Mouse (Mus musculus): ENCODE results near the gene Grm6.

Grm6 gene

DNA sequence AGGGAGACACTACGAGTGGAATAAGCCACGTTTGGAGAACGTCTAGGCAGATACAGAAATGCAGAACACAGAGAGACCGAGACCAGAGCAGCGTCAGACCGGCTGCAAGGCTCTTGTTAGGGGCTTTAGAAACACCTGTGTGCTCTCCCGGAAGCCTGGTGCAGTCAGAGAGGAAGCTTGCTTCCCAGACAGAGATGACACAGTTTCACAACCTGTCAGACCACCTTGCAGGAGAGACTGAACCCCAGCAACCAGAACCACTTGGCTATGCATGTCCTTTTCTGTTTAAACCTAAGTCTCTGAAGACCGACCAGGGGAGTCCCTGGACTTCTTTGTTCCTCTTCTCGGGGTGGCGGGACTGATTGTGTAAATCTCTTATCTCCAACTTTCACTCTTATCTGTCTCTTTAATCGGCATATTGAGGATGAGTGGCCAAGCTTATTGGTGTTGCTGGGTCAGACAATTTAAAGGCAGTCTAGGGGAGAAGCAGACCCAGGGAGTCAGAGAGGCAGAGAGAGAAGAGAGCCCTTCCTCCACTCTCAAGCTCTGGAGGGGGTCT lies at the start of gene Grm6:
Gene Grm6 (plus strand): TSS at position 509 of the 559 bp plus-strand sequence.
- DNase-seq (ENCODE audit: low spot score), result no peak

DNA sequence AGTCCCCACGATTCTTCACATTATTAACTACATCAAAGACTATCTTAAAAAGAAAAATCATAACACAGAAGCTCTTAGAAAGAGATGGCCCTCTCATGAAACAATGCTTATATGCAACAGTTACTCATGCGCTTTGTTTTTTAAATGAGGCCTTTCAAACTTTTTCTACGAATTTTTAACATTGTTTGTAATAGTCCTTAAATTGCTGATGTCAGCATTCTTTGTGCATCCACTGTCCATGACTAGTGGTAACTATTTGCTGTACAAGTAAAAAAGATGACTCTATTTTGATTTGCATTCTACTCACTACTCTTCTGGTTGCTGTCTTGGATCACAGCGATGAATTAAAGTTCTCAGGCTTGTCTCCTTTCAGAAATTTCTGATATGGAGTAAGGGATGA lies 36.3 kb upstream of the Grm6 start:
- DNase-seq (ENCODE audit: low spot score), result no peak

DNA sequence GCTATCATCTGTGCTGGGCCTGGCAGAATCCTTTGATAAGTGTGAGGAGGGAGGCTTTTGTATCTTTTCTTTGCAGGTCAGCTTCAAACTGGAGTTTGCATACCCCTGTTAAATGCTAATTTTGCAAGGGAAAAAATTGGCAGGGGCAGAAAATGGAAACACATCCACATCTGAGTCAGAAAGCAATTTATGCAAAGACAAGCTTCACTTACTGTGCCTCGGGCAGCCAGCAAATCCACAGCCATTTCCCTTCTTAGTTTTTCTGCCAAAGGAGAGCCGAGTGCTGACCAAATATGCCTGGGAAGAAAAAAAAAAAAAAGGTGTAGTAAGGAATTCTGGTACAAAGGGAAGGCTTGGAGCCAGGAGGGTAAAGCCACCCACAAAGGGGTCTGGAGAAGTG lies 24.3 kb upstream of the Grm6 start:
- no peak for DNase-seq (ENCODE audit: low spot score)

DNA sequence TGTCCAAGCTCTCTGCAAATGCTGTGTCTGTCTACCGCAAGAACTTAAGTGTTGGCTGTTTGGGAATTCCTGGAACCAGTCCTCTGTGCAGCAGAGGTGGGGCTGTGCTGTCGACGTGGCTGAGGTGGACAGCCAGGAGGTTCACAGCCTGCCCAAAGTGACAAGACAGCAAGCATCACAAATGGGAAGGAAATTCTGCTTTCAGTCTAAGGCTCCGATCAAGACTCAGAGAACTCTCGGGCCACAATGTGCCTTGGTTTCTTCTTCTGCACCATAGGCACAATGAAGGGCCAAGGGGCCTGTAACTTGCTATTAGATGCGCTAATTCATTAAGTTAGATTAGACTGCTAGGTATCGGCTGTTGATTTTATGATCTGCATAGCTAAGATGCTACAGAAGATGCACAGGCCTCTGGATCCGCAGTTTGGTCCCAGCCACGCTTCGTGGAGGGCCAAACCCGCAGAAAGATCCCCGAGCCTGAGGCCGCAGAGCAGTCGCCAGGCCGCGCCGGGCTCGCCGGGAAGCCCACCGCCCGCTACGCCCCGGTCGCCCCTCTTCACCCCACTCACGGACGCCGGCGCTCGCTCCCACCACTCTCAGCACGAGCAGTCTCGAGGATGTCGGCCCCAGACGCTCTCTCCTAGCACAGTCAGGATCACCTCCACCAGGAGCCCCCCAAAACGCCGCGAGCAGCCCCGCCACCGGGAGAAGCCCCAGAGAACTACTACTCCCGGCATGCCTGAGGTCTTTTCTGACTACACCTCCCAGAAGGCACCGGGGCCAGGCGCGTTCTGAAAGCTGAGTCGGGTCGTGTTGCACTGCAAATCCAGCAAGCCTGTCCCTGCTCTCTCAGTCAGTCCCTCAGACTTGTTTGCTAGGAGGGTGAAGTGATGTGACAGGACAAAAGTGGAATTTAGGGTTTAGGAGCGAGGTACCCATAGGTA lies 23.2 kb upstream of the Grm6 start, which contains the start of gene Zfp354c:
Gene Zfp354c (minus strand): TSS at position 715 of the 944 bp plus-strand sequence.
- peak; percentile 68 for DNase-seq (ENCODE audit: low spot score)

DNA sequence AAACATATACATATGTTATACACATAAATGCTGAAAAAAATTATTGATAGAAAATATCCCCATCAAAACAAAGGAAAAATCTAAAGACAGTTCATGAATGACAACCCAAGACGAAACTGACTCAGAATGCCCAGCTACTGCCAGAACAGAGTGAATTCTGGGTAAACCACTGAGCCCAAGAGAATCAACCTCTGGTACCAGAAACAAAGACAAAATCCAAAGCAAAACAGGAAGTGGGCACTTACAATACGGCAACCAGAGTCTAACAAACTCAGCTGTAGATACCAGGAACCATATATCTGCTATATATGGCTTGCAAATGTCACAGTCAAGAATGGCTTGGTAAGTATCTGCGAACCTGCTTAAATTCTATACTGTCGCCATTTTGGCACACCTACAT lies 14.8 kb upstream of the Grm6 start:
- DNase-seq (ENCODE audit: low spot score), result no peak

DNA sequence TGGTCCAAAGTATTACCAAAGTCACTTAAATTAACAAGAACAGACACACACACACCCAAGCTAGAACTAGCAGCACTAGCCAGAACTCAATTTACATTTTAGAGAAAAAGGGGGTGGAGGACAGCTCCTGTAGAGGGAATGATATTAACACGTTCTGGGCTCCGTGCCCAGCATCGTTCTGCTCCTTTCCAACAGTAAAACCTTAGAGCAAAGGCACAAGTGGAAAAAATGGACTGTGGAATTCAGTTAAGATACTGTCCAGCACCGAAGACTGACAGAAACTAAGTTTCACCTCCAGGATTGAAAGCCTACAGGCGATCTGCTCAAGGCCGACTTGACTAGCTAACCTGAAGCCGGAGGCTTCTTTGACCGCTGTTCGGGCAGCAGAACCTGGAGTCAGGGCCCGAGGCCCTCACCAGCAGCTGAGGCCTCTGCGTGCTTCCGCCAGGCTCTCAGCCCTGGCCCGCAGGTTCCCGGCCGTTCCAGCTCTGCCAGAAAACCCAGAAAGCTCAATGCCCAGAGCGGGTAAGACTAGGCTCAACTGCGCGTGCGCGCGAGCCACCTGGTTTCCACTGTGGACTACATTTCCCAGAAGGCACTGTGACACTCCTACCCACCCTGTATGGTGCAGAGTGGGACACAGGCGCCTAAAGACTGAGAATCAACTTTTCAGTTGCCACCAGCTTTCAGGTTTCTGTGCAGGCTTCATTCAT lies 9.3 kb upstream of the Grm6 start, which contains the start of gene Zfp879:
Gene Zfp879 (minus strand): TSS at position 530 of the 713 bp plus-strand sequence.
- no peak for DNase-seq (ENCODE audit: low spot score)

DNA sequence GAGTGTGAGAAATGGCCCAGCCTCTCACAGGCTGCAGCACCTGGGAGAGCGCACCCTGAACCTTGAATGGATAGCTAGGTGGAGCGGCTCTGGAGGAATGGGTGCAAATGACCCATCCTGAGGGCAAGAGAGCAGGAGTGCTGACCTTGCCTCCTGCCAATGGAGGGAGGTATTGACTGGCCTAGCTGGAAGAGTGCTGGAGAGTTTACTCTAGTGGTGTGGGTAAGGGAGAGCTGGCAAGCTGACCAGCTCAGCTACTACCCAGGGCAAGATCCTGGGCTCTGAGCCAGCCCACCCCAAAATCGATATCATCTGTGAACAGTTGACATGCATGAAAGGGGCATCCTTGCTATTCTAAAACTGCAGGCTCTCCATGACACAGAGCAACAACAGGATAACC lies 4.5 kb upstream of the Grm6 start:
- DNase-seq (ENCODE audit: low spot score), result no peak

DNA sequence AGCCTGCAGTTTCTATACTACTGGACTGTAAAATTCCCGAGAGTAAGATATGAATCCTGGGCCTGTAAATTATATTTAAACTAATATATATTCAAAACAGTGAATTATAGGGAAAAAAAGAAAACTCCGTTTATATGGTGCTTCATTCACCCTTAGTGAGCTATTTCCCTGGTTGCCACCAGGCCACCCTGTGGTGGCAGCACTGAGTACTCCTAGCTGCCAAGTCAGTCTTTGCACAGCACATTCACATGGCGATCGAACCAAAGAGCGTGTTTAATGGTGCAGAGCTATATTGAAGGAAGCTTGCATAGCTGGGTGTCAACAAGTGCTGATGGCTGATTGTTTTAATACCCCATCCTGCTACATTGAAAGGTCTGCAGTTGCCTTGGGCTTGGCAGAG lies 3.4 kb upstream of the Grm6 start:
- DNase-seq (ENCODE audit: low spot score), result no peak

DNA sequence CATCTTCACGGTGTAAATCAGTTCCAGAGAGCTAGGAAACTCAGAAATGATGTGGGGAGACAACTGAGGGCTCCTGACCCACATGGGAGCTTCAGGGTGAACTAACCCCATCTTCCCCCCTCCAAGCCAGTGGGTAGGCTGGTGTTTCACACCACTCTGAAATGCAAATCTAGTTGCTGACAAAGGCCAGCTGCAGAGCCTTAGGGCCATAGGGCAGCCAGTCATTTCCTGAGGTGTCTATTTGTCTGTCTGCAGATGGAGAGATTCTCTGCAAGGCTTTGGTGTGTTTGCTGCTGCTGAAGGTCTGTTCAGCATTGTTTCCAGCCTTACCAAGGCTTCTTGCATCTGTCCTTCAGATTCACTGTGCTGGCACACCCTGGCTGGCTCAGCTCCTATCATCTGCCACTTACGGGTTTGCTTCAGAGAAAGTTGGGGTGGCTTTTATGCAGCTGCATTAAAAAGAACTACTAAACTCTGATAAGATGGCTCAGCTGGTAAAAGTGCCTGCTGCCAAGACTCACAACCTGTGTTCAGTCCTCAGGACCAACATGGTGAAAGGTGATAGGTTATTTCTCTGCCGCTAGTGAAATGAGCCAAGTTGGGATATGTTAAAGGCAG lies 1.9 kb upstream of the Grm6 start:
- DNase-seq (ENCODE audit: low spot score), result no peak

DNA sequence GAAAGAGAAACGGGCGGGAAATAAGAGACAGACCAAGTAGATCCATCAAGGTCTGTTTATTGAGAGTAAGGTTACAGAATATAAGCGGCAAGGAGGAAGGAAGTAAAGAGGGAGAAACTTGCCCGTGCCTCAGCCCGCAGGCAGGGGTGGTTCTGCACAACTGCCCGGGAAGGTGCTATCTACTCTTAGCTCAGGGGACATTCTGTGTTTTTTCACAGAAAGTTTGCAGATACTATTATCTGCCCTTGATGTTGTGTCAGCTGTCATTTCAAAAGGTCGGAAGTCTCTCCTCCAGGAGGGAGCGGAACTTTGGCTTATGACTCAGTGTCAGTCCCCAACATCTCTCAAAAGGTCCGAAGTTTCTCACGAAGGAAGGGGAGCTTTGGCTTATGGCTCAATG lies 1.2 kb upstream of the Grm6 start:
- DNase-seq (ENCODE audit: low spot score), result no peak

DNA sequence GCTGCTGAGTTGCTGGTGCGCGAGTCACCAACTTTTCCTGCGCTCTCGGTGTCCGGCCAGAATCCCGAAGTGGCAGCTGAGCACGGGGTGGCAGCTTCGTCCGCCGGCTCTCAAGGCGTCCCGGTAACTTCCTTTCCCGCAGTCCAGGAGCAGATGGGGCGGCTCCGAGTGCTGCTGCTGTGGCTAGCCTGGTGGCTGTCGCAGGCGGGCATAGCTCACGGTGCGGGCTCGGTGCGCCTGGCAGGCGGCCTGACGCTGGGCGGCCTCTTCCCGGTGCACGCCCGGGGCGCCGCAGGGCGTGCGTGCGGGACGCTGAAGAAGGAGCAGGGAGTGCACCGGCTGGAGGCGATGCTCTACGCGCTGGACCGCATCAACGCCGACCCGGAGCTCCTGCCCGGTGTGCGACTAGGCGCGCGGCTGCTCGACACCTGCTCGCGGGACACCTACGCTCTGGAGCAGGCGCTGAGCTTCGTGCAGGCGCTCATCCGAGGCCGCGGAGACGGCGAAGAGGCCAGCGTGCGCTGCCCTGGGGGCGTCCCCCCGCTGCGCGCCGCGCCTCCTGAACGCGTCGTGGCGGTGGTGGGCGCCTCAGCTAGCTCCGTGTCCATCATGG lies 610 bp downstream of the Grm6 start:
- no peak for DNase-seq (ENCODE audit: low spot score)

DNA sequence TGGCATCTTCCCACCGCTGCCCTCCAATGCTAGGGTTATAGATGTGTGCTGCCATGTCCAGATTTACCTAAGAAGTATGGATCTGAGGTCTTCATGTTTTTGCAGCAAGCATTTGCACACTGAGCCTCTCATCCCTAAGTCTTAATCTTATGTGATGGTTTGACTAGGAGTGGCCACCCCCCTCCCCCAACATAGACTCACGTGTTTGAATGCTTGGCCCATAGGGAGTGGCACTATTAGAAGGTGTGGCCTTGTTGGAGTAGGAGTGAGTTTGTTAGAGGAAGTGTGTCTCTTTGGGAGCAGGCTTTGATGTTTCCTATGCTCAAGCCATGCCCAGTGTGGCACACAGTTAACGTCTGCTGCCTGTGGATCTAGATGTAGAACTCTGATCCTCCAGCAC lies 28.2 kb downstream of the Grm6 start:
- DNase-seq (ENCODE audit: low spot score), result no peak

DNA sequence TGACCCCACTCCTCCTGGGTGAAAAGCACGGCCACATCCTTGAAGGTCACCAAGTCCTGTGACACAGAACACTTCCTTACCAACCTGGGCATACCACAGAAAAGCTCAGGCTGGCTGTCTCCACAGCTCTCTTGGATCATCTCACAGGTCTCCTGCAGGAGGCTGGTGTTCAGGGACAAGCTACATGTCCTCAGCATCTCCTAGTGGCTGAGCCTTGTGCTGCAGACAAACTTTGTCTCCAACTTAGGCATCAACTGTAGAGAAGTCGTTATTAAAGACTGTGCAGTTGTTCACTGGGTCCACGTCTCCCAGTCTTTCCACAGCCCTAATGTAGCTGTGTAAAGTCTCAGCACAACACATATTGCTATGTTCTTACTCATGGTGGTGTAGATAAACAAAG lies 33.3 kb downstream of the Grm6 start:
- no peak for DNase-seq (ENCODE audit: low spot score)

DNA sequence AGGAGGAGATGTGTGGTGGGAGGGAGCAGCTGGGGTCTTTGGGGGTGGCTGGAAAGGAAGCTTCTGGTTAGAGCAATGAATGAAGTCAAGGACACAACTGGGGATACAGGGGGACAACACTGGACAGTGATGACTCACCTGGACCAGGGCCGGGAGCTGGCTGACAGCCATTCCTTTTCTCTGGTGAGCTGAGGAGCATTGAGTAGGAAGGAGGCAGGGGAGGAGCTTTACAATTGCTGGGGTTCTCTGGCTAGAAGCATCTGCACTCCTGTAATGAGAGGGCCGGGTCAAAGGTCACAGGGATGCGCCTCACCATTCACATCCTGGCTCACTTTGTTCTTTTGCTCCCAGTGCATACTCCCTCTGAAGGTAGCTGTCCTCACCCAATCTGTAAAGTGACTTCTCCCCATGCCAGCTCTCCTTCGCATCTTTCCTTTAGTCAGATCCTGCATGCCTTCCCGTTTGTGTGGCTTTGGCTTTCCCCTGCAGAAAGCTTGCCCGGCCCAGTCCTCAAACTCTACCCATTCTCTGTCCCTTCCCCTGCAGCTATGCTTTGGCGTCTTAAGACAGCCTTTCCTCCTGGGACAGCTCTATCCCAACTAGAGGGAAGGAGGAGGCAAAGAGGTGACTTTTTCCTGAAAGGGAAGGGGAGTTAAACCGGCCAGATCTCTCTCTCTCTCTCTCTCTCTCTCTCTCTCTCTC lies 35.9 kb downstream of the Grm6 start:
- DNase-seq (ENCODE audit: low spot score), result no peak

DNA sequence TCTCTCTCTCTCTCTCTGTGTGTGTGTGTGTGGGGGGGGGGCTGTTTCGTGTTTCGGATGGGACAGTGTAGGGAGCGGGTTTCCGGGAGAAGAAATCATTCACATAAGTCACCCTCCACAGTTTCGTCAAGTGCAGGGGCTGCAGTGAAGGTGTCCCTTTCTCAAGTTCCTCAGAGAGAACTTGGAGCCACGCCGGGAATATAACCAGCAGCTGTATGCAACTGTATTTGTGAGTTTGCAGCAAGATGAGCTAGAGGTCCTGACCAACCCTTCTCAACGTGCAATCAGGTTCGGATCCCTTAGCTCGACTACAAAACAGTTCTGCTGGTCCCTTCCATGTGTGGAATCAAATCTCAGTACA lies 36.4 kb downstream of the Grm6 start:
- DNase-seq (ENCODE audit: low spot score), result peak; percentile 3

DNA sequence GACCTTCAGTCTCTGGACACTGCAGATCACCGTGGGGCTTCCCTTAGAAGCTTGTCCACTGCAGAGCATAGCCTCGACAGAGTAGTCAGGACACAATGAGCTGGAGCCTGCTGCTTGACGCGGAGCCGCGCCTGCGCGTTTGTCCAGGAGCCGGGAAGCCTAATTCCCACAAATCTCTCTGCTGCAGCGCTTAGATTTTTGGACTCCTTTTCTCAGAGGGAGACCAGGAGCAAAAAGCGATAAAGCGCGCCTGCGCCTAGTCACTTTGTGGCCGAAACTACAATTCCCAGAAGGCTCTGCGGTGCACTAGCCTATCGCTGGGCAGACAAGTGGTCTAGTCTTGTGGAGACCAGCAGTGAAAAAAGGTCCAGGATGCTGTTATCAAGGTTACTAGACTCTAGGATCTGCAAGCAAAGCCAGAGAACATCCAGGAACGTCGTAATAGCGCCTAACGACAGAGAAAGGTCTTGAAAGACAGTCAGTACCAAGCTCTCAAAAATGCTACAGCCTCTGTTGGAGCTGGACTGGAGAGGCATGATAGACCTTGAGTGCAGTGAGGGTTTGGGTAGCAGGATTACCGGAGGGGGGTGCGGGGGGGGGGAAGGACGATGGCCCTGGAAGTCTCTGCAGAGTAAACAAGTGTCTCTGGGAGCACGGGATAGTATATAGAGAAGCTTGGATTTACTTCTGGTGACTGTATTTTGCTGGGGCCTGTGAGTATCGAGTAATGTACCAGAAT lies 37.1 kb downstream of the Grm6 start, which contains the start of gene Zfp454:
Gene Zfp454 (minus strand): TSS at position 262 of the 739 bp plus-strand sequence.
- peak; percentile 78 for DNase-seq (ENCODE audit: low spot score)

DNA sequence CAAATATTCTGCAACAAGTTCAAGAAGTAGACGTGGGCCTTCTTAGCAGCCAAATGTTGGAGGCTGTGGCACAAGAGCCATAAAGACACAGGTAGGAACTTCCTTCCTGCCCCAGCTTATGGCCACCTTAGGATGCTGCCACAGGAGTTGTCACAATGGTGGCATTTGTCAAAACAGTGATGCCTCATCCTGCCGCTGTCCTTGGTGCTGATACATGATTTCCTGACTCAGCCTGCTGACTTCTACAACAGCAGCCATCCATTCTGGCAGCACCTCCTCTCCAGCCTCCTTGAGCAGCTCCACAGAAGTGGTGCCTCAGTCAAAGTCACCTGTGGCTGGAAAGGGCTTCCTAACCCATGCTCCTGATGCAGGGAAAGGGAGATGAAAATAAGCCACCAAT lies 42.0 kb downstream of the Grm6 start:
- no peak for DNase-seq (ENCODE audit: low spot score)

DNA sequence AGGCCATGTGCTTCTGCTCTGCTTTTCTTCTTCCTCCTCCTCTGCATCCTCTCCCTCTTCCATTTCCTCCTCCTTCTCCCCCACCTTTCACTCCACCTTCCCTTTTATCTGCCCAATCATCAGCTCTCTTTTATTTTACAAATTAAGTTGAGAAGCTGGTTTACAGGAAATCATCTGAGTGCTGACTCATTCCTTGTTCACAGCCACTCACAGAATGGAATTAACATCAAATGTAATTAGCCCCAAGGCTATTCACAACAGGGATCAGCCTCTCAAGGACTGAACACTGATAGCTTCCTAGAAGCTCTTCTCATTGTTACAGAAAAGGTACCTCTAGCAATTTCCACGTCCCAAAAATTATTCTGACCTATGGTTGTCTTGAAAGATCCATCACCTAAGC lies 46.9 kb downstream of the Grm6 start:
- no peak for DNase-seq (ENCODE audit: low spot score)

DNA sequence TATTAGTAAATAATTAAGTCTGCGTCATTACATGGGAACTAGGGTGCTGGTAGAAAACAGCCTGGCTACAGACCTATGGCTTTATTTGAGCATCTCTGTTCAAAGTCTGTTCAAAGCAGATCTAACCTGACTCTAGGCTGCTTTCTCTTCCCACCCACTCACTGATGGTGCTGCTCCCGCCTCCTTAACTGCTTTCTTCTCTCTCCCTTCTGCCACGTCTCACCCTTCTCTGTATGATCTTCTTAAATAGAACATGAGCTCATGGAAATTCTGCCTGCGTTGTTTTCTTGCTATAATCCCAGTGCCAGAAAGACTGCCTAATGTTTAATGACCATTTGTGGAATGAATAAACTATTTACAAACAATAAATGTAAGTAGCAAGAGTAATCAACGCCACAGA lies 57.7 kb downstream of the Grm6 start:
- no peak for DNase-seq (ENCODE audit: low spot score)

DNA sequence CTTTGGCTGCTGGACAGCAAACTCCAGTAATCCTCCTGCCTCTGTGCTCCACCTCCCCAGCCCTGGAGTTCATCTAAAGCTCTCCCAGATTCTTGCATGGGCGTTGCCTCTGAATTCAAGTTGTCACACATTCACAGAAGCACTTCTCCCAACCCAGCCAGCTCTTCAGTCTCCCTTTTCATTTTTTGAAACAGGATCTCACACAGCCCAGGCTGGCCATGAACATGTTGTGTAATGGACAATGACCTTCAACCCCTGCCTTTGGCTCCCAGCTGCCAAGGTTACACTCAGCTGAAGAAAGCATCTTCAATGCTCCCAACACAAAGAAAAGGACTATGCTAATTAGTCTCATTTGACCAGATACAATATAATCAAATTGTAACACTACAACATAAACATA lies 62.8 kb downstream of the Grm6 start:
- DNase-seq (ENCODE audit: low spot score), result no peak

DNA sequence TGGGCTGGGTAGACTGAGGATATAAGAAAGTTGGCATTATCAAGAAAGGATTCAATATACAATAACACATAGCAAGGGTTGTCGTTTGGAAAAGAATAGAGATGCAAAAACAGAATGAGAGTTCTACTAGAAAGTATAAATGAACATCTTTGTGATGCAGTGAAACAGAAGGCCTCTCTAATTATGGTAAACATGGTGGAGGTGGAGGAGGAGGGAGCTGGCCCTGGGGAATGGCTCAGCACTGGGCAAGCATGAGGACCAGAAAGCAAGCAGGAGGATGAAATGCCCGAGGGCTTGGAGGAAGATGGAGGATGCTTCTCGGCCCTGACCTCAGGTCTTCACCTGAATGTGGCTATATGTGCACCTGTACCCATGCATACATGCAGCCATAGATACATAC lies 64.0 kb downstream of the Grm6 start:
- DNase-seq (ENCODE audit: low spot score), result no peak

Measured in adipocyte (in vitro differentiated cells).